Mouse (Mus musculus) fat pad, adult 2 months (tissue): Measurements from ENCODE around the gene Tent5c.
A peak's percentile ranks its signal among the peaks of the same experiment; 100 is the strongest.

Experiments used
- DNase-seq: peaks from one replicate; pipeline ENCODE4 v3.0.0-alpha.2; 2011; ENCODE audit warnings: low read depth, low spot score; ENCODE audit errors: extremely low read depth

The Tent5c gene

DNA sequence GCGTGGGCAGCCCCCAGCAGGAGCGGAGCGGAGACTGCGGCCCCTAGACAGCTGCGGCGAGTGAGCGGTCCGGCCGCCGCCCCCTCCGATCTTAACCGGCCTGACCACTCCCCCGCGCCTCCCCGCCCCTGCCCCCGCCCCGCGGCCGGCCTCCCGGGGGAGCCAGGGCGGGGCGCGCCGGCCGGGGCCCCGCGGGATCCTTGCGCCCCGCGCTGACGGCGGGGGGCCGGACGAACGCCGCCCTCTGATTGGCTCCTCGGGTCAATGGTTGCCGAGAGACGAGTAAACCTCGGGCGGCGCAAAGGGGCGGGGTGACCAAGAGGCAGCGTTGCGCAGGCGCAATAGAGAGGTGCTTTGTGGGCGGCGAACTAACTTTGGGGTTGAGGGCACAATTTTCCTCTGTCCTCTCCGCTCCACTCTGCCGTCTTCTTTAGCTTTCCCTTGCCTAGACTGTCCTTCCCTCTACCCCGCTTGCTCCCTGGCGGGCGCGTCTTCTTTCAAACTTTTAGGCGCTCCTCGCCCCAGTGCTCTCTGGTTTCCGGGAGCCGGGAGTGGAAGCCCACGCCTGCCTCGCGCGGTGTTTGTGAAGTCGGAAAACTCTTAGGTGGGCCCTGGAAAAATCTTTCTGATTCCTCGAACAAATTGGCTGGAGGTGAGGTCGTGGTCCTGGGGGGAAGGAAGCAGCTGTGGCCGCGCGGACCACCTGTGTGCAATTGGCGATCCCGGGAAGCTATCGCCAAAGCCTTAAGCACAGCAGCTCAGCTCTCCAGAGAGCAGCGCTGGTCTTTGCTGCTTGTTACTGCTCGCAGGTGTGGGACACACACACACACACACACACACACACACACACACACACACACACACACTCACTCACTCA, at the start of gene Tent5c:
Gene Tent5c (minus strand): TSS at position 192 of the 877 bp plus-strand sequence.
- peak; percentile 13 for DNase-seq

DNA sequence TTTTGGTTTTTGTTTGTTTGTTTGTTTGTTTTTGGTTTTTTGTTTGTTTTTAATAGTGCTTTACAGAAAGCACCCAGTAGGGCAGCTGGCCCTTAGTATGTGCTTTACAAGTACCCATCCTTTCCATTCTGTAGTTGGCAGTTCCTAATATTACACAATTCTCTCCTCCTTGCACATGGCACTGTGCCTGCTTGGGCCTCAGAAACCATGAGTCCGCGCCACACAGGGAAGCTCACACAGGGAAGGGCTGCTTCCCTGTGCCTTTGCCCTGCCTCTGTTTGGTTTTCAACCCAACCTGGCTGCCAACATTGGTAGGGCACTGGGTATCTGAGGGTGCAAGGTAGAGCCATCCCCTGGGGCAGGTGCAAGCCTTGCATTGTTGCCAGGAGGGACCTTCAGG, 47.6 kb upstream of the Tent5c start:
- no peak for DNase-seq

- no peak for DNase-seq
Observed at GRCm38 (mm10) chr3:100535902-100536301, 46.8 kb upstream of the Tent5c start.

- no peak for DNase-seq
Observed at GRCm38 (mm10) chr3:100535298-100535697, 46.2 kb upstream of the Tent5c start.

DNA sequence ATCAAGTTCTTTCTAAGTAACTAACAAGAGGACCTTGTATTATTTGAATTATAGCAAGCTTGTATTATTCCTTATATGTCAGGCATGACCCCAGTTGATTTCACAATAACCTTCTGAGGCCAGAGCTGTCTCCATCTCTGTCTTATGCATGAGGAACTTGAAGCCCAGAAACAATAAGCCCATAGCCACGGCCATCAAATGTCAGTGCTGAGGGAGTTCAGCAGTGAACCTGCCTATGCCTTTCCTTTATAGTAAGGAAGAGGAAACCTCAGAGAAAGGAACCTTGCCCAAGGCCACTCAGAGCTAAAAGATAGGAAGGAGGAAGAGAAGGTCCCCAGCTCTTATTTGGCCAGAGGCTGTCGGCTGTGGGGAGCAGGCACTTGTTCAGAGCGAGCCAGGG, 45.3 kb upstream of the Tent5c start:
- no peak for DNase-seq

DNA sequence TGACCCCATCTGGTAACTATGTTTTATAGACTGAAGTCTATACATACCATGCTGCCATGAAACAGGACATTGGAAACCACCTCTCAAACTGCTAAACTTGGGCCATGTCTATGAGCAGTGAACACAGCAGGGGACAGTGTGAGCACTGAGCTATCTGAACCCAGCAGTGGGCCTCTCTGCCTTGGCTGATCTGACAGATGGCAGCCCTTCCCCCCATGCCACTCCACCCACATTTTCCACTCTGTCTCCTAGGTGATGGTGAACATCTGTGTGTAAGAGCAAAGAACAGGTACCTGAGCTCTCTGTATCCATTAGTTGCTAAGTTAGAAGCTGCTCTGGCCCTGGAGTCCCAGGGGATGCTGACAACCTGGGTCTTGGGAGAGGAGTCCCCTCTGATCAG, 44.3 kb upstream of the Tent5c start:
- DNase-seq: no peak

DNA sequence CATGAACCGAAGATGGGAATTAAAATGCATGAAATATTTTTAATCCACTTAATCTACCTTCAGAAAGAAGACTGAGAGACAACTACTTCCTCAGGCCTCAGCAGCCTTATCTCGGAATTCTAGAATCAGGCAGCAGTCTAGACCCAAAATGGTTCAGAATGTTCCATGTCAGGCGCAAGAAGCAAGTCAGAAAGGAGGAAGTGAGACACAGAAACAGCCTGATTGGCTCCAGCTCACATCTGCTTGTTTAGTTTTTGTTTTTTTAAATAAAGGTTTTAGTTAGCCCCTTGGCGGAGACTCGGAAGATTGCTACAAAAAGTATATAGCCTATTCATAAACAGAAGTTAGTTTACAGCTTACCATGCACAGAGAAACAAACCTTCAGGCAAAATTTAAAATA, 41.8 kb upstream of the Tent5c start:
- no peak for DNase-seq

GRCm38 (mm10) chr3:100530244-100530788, 41.2 kb upstream of the Tent5c start:
- no peak for DNase-seq

- DNase-seq: no peak
Observed at GRCm38 (mm10) chr3:100522671-100523070, 33.5 kb upstream of the Tent5c start.

- no peak for DNase-seq
Observed at GRCm38 (mm10) chr3:100521626-100522025, 32.5 kb upstream of the Tent5c start.

DNA sequence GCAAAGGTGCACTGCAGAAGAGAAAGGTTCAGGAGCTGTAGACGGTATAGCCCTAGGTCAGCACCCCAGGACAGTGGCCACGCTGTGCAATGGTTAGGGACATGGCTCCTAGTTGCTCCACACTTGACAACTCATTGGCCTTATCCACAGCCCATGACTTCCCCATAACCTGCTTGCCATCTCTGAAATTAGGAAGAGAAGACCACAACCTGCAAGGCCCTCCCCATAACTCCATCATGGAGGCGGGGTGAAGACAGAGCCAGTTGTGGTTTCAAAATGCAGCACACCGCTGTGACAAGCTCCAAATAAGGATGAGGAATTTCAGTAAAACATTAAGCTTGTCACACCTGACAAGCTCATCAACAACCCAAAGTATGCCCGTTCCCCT, 26.6 kb upstream of the Tent5c start:
- DNase-seq: no peak

DNA sequence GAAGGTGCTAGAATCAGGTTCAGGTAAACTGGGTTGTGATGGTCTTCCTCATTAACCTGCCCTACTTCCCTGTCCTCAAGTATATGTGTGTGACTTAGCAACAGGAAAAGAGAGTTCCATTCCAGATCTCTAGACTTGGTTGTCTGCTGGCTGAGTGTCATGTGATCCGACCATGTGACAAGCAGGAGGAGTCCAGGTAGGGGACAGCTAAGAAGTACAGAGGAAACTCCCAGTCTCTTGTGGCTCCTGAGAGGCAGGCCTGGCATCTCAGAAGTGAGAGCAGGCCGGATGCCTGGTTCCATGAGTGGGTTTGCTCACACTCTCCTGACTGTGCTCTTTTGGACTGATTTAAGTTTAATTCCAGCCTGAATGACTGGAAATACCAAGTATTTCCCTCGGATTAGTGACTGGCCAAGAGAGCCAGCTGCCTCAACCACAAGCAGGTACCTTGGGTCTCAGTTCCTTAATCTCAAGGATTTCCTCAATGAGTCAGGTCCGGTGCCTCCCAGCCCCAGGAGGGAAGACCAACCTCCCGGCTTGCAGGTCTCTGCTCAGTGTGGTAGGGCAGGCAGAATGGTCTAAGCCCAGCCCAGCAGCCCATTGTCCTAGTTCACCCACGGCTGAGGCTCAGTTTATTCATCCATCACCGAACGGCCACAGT, 26.1 kb upstream of the Tent5c start:
- no peak for DNase-seq

DNA sequence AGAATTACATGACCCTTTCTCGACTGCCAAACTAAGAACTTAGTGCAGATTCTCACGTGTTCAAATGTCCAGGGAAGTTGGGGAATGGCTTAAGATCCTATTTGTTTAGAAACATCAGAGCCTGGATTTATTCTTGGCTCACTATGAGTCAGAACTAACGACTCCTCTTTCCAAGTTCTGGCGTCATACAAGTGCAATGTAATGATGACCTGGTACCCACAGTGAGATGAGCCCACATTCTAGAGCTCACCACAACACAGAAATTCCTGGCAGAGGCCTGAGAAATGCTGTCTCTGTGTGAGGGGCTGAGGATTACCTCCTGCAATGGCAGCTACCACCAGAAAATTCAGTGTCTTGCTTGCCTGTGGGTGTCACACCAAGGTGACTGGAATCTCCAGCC, 18.1 kb upstream of the Tent5c start:
- no peak for DNase-seq

DNA sequence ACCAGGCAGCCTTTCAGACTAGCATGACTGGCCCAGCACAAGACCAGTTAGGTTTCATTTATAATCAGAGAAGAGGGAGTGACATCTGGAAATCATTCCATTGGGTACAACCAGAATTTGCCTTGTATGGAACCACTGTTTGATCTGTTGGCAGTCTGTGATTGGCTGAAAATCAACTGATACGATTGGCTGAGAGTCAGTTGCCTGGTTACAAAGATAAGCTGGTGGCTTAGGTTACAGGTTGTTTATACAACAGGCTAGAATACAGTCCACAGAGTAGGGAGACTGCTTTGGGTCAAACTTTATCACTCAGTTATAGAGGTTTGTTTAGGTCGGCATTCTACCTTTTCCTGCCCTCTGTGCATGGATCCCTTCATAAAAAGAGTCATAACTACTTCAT, 17.6 kb upstream of the Tent5c start:
- DNase-seq: no peak

DNA sequence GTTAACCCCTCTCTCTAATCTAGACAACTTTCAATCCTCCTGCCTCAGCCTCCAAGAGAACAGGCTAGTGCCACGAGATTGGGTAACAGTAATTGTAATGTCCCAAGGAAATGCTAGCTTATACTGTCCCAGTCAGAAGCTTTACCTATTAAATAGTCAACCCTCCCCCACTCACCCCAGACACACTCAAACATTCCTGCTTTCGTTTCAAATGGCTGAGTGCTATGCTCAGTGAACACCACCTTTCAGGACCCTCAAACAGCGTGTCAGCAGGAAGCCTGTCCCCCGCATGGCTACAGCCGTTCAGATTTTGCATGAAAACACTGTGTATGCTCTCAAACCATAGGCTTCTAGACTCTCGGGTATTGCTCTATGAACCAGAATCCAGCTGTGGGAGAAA, 14.8 kb upstream of the Tent5c start:
- no peak for DNase-seq

DNA sequence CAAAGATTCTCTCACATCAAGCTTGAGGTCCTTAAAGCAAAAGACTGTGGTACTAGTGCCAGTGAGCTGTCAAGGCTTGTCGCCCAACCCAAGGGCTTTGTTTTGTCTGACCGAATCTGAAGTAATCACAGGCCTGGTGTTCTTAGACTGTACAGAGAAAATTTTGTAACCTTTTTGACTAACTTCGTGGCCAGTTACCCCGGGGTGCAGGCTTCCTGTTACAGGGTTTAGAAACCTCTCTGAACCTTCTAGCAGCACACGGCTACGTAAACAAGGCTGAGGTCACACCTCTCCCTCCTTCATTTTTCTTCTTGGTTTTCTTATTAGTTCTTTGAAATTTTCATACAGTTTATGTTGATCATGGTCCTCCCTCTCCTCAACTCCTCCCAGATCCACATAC, 13.4 kb upstream of the Tent5c start:
- DNase-seq: peak; percentile 14

- no peak for DNase-seq
Observed at GRCm38 (mm10) chr3:100501899-100502298, 12.8 kb upstream of the Tent5c start.

DNA sequence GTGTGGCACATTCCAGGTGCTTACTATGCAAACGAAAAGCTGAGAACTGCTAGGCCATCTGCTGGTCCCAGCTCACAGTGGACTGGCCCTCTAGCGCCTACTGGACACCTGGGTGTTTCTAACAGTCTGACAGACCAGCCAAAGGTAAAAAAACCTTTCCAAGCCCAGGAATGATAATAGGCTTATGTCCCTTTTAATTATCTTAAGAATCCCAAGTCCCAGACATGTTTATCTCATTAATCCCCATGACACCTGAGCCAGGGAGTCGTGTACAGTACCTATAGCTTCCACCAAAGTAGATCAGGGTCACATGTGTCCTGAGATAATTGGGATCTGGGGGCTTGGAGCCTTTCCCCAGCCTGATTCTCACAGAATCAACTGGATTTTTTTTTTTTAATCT, 7.0 kb upstream of the Tent5c start:
- no peak for DNase-seq

- no peak for DNase-seq
Observed at GRCm38 (mm10) chr3:100495456-100495855, 6.3 kb upstream of the Tent5c start.

GRCm38 (mm10) chr3:100494912-100495311, 5.8 kb upstream of the Tent5c start:
- DNase-seq: peak; percentile 10

DNA sequence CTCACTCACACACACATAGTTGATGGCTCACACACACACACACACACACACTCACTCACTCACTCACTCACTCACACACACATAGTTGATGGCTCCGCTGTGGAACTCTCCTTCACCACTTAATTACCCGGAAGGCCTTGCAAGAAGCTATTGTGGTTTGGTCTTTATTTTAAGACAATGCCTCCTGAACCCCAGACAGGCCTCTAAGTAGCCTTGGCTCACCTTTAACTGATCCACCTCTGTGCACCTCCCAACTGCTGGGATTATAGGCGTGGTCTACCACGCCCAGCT, 831 bp upstream of the Tent5c start:
- no peak for DNase-seq
